Mouse (Mus musculus): ENCODE data around the gene Rbl2. TPM values are rescaled to one million over a fixed set of nuclear protein-coding genes. Genes with fewer than 3 reads are reported as not detected.

The Rbl2 gene
- 15.7 and 18.4 TPM in 2 replicates for polyA plus RNA-seq (2015; fragmentation: Nextera tagmentation; extraction: Ambion mirVana)

GRCm38 (mm10) chr8:91069834-91070233, at the start of gene Rbl2:
Gene Rbl2, plus strand, starts transcription at chr8:91070057.
- Histone ChIP-seq H3K9me3 (no peaks in the 10 kb centered on the region), H3K27me3 (no peaks in the 10 kb centered on the region), H3K9ac (peak within 1 kb of the TSS; percentile 82), H3K4me2 (peak within 1 kb of the TSS; percentile 66), H3K36me3 (no peaks in the 10 kb centered on the region), H3K4me1 (peaks cover 16% of the 10 kb centered on the region), H3K27ac (peak within 1 kb of the TSS; percentile 83), H3K4me3 (peak within 1 kb of the TSS; percentile 81)
- peak; percentile 96 for ATAC-seq (ENCODE audit: borderline replicate concordance, extremely low read depth, low FRiP score, low TSS enrichment)
- WGBS, result under 1% methylated on average over 25 of the region's 25 CpGs

GRCm38 (mm10) chr8:91034417-91034816, 35.4 kb upstream of the Rbl2 start:
- no peak overlapping the region for H3K4me2 ChIP-seq
- H3K9me3 ChIP-seq, result no peaks in the 10 kb centered on the region
- no peak overlapping the region for H3K27ac ChIP-seq
- no peak overlapping the region for H3K4me3 ChIP-seq
- H3K9ac ChIP-seq, result no peak overlapping the region
- H3K4me1 ChIP-seq, result no peaks in the 10 kb centered on the region
- 85% methylated on average over 6 of the region's 6 CpGs for WGBS
- H3K36me3 ChIP-seq, result peaks cover 75% of the 10 kb centered on the region
- ATAC-seq (ENCODE audit: borderline replicate concordance, extremely low read depth, low FRiP score, low TSS enrichment), result no peak
- no peaks in the 10 kb centered on the region for H3K27me3 ChIP-seq

GRCm38 (mm10) chr8:91036905-91037304, 33.0 kb upstream of the Rbl2 start:
- no peaks in the 10 kb centered on the region for H3K27me3 ChIP-seq
- WGBS, result 71% methylated on average over 6 of the region's 6 CpGs
- H3K4me2 ChIP-seq, result no peak overlapping the region
- no peak overlapping the region for H3K4me3 ChIP-seq
- H3K36me3 ChIP-seq, result peaks cover 79% of the 10 kb centered on the region
- H3K4me1 ChIP-seq, result no peaks in the 10 kb centered on the region
- no peak overlapping the region for H3K9ac ChIP-seq
- H3K9me3 ChIP-seq, result no peaks in the 10 kb centered on the region
- no peak overlapping the region for H3K27ac ChIP-seq
- ATAC-seq (ENCODE audit: borderline replicate concordance, extremely low read depth, low FRiP score, low TSS enrichment), result no peak

GRCm38 (mm10) chr8:91038637-91039036, 31.2 kb upstream of the Rbl2 start:
- H3K36me3 ChIP-seq, result peaks cover 84% of the 10 kb centered on the region

GRCm38 (mm10) chr8:91046370-91046769, 23.5 kb upstream of the Rbl2 start:
- no peaks in the 10 kb centered on the region for H3K27me3 ChIP-seq
- 44% methylated on average over 4 of the region's 4 CpGs for WGBS
- H3K9ac ChIP-seq, result no peak overlapping the region
- H3K4me3 ChIP-seq, result no peak overlapping the region
- H3K4me2 ChIP-seq, result no peak overlapping the region
- H3K27ac ChIP-seq, result no peak overlapping the region
- ATAC-seq (ENCODE audit: borderline replicate concordance, extremely low read depth, low FRiP score, low TSS enrichment), result peak; percentile 88
- H3K9me3 ChIP-seq, result no peaks in the 10 kb centered on the region
- peaks cover 53% of the 10 kb centered on the region for H3K36me3 ChIP-seq
- H3K4me1 ChIP-seq, result peaks cover 8% of the 10 kb centered on the region

More at GRCm38 (mm10) chr8:91038637-91039036, 31.2 kb upstream of the Rbl2 start:
- H3K4me2 ChIP-seq, result no peak overlapping the region
- ATAC-seq (ENCODE audit: borderline replicate concordance, extremely low read depth, low FRiP score, low TSS enrichment), result no peak
- H3K4me3 ChIP-seq, result no peak overlapping the region
- no peak overlapping the region for H3K9ac ChIP-seq
- no peak overlapping the region for H3K27ac ChIP-seq
- no peaks in the 10 kb centered on the region for H3K27me3 ChIP-seq
- WGBS, result 78% methylated on average over 1 of the region's 1 CpGs
- no peaks in the 10 kb centered on the region for H3K4me1 ChIP-seq
- no peaks in the 10 kb centered on the region for H3K9me3 ChIP-seq

GRCm38 (mm10) chr8:91051037-91051436, 18.8 kb upstream of the Rbl2 start:
- Histone ChIP-seq H3K36me3 (peaks cover 33% of the 10 kb centered on the region), H3K4me2 (no peak overlapping the region), H3K27ac (no peak overlapping the region), H3K9me3 (no peaks in the 10 kb centered on the region), H3K4me1 (peaks cover 14% of the 10 kb centered on the region), H3K9ac (no peak overlapping the region), H3K27me3 (no peaks in the 10 kb centered on the region), H3K4me3 (no peak overlapping the region)
- 10% methylated on average over 8 of the region's 8 CpGs for WGBS
- peak; percentile 76 for ATAC-seq (ENCODE audit: borderline replicate concordance, extremely low read depth, low FRiP score, low TSS enrichment)

GRCm38 (mm10) chr8:91054418-91054817, 15.4 kb upstream of the Rbl2 start:
- WGBS, result 83% methylated on average over 4 of the region's 4 CpGs
- Histone ChIP-seq H3K4me2 (no peak overlapping the region), H3K27me3 (no peaks in the 10 kb centered on the region), H3K27ac (no peak overlapping the region), H3K4me1 (peaks cover 19% of the 10 kb centered on the region), H3K9ac (no peak overlapping the region), H3K36me3 (peaks cover 23% of the 10 kb centered on the region), H3K9me3 (no peaks in the 10 kb centered on the region), H3K4me3 (no peak overlapping the region)
- no peak for ATAC-seq (ENCODE audit: borderline replicate concordance, extremely low read depth, low FRiP score, low TSS enrichment)

- no peak overlapping the region for H3K4me2 ChIP-seq
- H3K36me3 ChIP-seq, result peaks cover 8% of the 10 kb centered on the region; the same call in 1 of the 2 replicates
- H3K9me3 ChIP-seq, result no peaks in the 10 kb centered on the region
- H3K27me3 ChIP-seq, result no peaks in the 10 kb centered on the region
- WGBS, result 18% methylated on average over 3 of the region's 3 CpGs
- H3K9ac ChIP-seq, result no peak overlapping the region
- no peak overlapping the region for H3K4me3 ChIP-seq
- ATAC-seq (ENCODE audit: borderline replicate concordance, extremely low read depth, low FRiP score, low TSS enrichment), result peak; percentile 33; the same call in 1 of the 2 replicates
- H3K4me1 ChIP-seq, result peaks cover 11% of the 10 kb centered on the region; the same call in 1 of the 2 replicates
- H3K27ac ChIP-seq, result 0 out of 2 replicates have a peak overlapping the region, but pooled peaks have one; percentile 6
Observed at GRCm38 (mm10) chr8:91056848-91057247, 13.0 kb upstream of the Rbl2 start.

- H3K4me2 ChIP-seq, result no peak overlapping the region
- H3K4me1 ChIP-seq, result peaks cover 11% of the 10 kb centered on the region; the same call in 1 of the 2 replicates
- H3K36me3 ChIP-seq, result no peaks in the 10 kb centered on the region
- no peaks in the 10 kb centered on the region for H3K9me3 ChIP-seq
- H3K4me3 ChIP-seq, result no peak overlapping the region
- peak; percentile 41; the same call in 1 of the 2 replicates for ATAC-seq (ENCODE audit: borderline replicate concordance, extremely low read depth, low FRiP score, low TSS enrichment)
- no peaks in the 10 kb centered on the region for H3K27me3 ChIP-seq
- H3K9ac ChIP-seq, result no peak overlapping the region
- H3K27ac ChIP-seq, result no peak overlapping the region
Observed at GRCm38 (mm10) chr8:91059086-91059578, 10.7 kb upstream of the Rbl2 start.

- Histone ChIP-seq H3K9me3 (no peaks in the 10 kb centered on the region), H3K4me2 (no peak overlapping the region), H3K9ac (no peak overlapping the region), H3K4me1 (peaks cover 11% of the 10 kb centered on the region; the same call in 1 of the 2 replicates), H3K27me3 (no peaks in the 10 kb centered on the region), H3K4me3 (no peak overlapping the region), H3K36me3 (no peaks in the 10 kb centered on the region), H3K27ac (no peak overlapping the region)
- 62% methylated on average over 7 of the region's 7 CpGs for WGBS
- no peak for ATAC-seq (ENCODE audit: borderline replicate concordance, extremely low read depth, low FRiP score, low TSS enrichment)
Observed at GRCm38 (mm10) chr8:91059884-91060510, 9.9 kb upstream of the Rbl2 start.

GRCm38 (mm10) chr8:91060555-91061471, 9.0 kb upstream of the Rbl2 start:
- H3K4me2 ChIP-seq, result no peak overlapping the region
- no peak overlapping the region for H3K27ac ChIP-seq
- WGBS, result 71% methylated on average over 19 of the region's 19 CpGs
- H3K36me3 ChIP-seq, result no peaks in the 10 kb centered on the region
- no peaks in the 10 kb centered on the region for H3K27me3 ChIP-seq
- no peak overlapping the region for H3K4me3 ChIP-seq
- no peak for ATAC-seq (ENCODE audit: borderline replicate concordance, extremely low read depth, low FRiP score, low TSS enrichment)
- H3K4me1 ChIP-seq, result peaks cover 11% of the 10 kb centered on the region; the same call in 1 of the 2 replicates
- no peak overlapping the region for H3K9ac ChIP-seq
- H3K9me3 ChIP-seq, result no peaks in the 10 kb centered on the region

GRCm38 (mm10) chr8:91065179-91065578, 4.7 kb upstream of the Rbl2 start:
- no peaks in the 10 kb centered on the region for H3K27me3 ChIP-seq
- 46% methylated on average over 4 of the region's 4 CpGs for WGBS
- H3K4me3 ChIP-seq, result no peak overlapping the region
- no peak overlapping the region for H3K4me2 ChIP-seq
- no peak overlapping the region for H3K27ac ChIP-seq
- H3K9ac ChIP-seq, result no peak overlapping the region
- no peak for ATAC-seq (ENCODE audit: borderline replicate concordance, extremely low read depth, low FRiP score, low TSS enrichment)
- H3K36me3 ChIP-seq, result no peaks in the 10 kb centered on the region
- H3K9me3 ChIP-seq, result no peaks in the 10 kb centered on the region
- peaks cover 9% of the 10 kb centered on the region; the same call in 1 of the 2 replicates for H3K4me1 ChIP-seq

All from lung, embryonic 15.5 days (tissue).